Mouse (Mus musculus): Measurements from ENCODE around the gene Clstn2.

Gene Clstn2

DNA sequence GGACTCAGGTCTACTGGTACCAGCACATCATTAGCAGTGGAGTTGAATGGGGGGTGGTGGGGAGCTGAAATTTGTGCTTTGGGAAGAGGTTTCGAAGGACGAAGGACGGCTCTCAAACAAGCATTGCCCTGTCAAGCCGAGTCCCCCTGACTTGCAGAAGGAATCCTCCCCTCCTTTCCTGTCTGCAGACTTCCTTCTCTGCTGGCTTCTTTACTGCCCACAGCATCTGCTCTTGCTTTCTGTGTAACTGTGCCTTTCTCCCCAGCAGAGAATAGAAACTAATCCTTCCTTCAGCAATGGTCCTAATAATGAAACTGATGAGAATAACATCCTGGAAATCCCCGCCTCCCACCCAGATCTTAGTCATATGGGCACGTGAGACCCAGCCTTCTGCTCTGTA lies 572.5 kb downstream of the Clstn2 start:
- TF ChIP-seq GATA4 (IDR thresholded peaks at IDR 0.05; ENCODE audit: insufficient replicate concordance, low read length), result no peak

DNA sequence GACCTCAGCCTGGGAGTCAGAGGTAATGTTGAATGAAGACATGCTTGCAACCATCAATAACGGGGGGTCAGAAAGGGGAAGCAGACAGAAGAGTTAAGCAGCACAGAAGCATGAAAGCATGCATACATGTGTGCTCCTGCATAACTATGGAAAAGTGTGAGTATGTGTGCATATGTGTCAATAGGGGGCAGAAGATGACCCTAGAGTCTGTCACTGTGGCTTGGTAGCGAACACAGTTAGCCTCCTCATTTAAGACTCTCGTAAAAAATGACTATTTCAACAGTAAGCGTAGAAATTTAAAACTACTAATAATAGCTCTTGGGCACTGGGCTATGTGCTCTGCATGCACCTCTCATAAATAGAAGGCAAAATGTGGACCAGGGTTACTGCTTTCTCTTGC lies 573.2 kb downstream of the Clstn2 start:
- no peak for TF ChIP-seq GATA4 (IDR thresholded peaks at IDR 0.05; ENCODE audit: insufficient replicate concordance, low read length)

DNA sequence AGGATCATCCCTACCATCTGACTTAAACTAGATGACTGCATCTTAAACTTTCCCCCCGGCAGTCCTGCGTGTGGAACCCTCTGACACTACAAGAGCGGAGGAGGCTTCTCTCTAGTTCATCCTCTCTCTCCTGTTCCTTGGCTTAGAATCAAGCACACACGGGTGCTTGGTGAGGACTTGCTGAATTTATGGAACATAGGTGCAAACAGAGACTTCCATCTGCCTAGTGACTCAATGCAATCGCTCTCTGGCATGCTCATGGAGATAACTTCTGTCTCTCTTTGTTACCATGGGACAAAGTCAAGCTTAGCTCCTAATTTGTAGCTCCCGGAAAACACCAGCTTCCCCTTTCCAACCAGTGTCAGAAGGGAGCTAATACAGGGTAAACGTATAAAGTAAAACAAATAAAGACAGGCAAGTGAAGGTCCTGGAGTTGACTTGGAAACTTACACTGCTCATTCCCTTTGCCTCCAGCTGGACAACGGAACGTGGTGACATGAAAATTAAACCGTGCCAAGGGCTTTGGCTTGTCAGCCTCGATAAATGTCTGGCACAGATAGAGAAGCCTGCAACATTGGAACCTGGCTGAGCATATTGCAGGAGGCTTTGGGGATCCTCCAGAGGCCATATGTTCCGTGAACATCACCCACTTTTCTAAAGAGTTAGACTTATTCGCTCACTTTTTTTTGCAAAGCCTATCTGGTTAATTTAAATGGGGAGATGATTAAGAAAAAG lies 583.5 kb downstream of the Clstn2 start:
- no peak for TF ChIP-seq GATA4 (IDR thresholded peaks at IDR 0.05; ENCODE audit: insufficient replicate concordance, low read length)

- no peak for TF ChIP-seq GATA4 (IDR thresholded peaks at IDR 0.05; ENCODE audit: insufficient replicate concordance, low read length)
These were observed 592.9 kb downstream of the Clstn2 start for GRCm38 (mm10) chr9:97439872-97440636.

DNA sequence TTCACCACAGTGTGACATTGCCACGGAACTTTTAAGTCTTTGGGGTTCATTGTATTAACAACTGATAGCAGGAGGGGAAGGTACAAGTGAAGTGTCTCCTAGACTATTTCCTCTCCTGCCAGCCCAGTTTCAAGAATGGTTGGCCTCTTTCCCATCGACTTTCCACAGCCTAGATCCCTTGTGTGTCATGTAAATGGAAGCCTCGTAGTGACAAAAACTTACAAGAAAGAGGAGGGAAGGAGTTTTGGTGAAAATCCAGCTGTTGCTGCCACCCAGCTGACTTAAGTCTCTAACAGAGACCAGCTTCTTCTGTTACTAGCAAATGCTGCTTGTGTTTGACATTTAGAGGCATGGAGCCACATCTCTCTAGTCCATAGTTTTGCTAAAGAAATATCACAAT lies 598.3 kb downstream of the Clstn2 start:
- no peak for TF ChIP-seq GATA4 (IDR thresholded peaks at IDR 0.05; ENCODE audit: insufficient replicate concordance, low read length)

DNA sequence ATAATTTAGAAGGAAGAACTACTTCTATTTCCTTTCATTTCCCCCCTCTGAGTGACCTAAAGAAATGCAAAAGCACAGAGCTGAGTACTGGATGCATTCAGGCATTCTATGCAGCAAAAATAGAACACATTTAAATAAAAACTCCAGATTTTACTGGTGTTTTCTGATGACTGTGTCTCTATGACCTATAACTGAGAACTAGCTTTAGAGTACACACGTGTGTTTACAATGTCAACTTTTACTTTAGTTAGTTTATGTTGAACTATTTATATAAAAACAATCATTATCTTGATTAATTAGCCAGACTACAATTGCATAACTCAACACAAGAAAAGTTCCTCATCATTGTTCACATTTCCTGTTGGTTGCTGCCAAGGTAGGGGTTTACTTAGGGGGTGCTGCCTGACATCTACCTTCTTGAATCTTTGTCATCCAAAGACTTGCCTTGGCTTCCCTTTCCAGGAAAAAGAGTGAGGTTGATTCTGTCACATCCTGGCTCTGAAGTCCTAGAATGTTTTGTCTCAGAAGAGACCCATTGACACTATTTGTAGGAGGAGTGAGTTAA lies 603.0 kb downstream of the Clstn2 start:
- no peak for TF ChIP-seq GATA4 (IDR thresholded peaks at IDR 0.05; ENCODE audit: insufficient replicate concordance, low read length)

- no peak for TF ChIP-seq GATA4 (IDR thresholded peaks at IDR 0.05; ENCODE audit: insufficient replicate concordance, low read length)
These were observed 604.9 kb downstream of the Clstn2 start for GRCm38 (mm10) chr9:97428127-97428526.

- no peak for TF ChIP-seq GATA4 (IDR thresholded peaks at IDR 0.05; ENCODE audit: insufficient replicate concordance, low read length)
These were observed 612.1 kb downstream of the Clstn2 start for GRCm38 (mm10) chr9:97420896-97421295.

- no peak for TF ChIP-seq GATA4 (IDR thresholded peaks at IDR 0.05; ENCODE audit: insufficient replicate concordance, low read length)
These were observed 617.9 kb downstream of the Clstn2 start for GRCm38 (mm10) chr9:97414876-97415668.

DNA sequence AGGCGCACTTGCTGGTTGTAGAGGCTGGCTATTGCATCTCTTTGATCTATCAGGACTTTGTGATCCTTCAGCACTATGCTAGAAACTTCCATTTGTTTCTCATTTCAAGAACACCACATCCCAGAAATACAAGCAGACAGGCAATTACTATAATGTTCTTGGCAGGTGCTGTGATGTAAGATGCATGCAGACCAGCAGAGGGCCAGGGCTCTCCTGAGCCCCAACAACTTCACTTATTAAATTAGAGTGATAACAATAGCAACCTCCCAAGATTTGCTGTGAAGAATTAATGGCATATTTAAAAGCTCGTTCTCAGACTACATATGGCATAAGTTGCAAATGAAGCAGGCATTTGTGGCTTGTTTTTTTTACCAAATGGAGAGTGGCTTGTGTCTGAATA lies 624.8 kb downstream of the Clstn2 start:
- TF ChIP-seq GATA4 (IDR thresholded peaks at IDR 0.05; ENCODE audit: insufficient replicate concordance, low read length), result no peak
